Mouse (Mus musculus): ENCODE measurements around the gene Olfr437. TPM values are rescaled to one million over a fixed set of nuclear protein-coding genes. Genes with fewer than 3 reads are reported as not detected.
"Not testable (repeated sequence)": the region's sequence is repeated elsewhere in the genome, so short reads cannot be mapped to it uniquely, and the experiment has no call there.

The Olfr437 gene
- polyA plus RNA-seq (2015; fragmentation: Nextera tagmentation; extraction: Ambion mirVana) = not detected in 2 replicates

DNA sequence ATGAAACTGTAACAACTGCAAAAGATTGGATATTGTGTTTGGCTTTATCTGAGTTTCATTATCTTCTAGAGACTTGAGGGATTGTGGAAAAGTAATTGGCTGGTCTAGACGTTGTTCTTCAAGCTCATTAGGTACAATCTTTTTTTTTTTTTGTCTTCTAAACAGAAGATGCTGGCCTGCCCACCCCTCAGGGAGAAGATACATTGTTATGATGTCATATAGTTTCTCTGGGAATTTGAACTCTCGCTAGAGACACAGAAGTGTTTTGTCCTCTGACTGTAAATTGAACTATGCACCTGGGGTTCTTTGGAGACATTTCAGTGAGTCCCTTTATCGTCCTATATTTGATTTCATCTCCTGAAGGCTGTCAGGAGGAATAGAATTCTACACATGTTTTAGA, at the start of gene Olfr437:
Gene Olfr437 (plus strand): TSS at position 301 of the 400 bp plus-strand sequence.
- ATAC-seq (no peak), DNase-seq (ENCODE audit: low spot score) (no peak)
- Histone ChIP-seq H3K4me3 (ENCODE audit: low read depth, low read length) (no peak within 1 kb of the TSS), H3K9me3 (ENCODE audit: low read length) (no peaks in the 10 kb centered on the region), H3K4me2 (replicated peaks; ENCODE audit: low read depth, low read length) (no peak within 1 kb of the TSS), H3K36me3 (ENCODE audit: insufficient read depth, low read length) (no peaks in the 10 kb centered on the region), H3K27ac (ENCODE audit: low read length) (no peak within 1 kb of the TSS), H3K9ac (replicated peaks; ENCODE audit: low read depth) (no peak within 1 kb of the TSS), H3K4me1 (ENCODE audit: insufficient read depth, low read depth, low read length) (no peaks in the 10 kb centered on the region), H3K27me3 (replicated peaks; ENCODE audit: insufficient read depth, low read length) (no peaks in the 10 kb centered on the region)
- TF ChIP-seq EP300 (IDR thresholded peaks at IDR 0.05) (no peak), CTCF (IDR thresholded peaks at IDR 0.05) (no peak)
- 61% methylated on average over 3 of the region's 3 CpGs for WGBS

DNA sequence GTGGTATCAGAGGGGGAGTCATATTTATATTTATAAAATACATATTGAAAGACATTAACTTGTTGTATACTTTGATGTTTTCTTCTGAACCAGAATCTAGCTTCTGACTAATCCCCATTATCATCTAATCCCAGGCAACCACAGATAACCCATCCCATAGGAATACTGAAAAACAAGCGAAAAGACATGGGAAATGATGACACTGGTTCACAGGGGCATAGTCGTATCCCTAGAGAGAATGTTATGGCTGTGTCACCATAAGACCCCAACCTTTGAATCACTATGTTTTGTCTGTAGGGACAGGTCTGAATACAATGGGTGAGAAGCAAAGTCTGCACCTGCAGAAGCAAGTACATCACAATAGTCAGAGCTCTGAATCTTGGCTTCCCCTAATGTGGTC, 16.8 kb upstream of the Olfr437 start, which contains the start of gene Olfr237-ps1:
Gene Olfr237-ps1 (plus strand): TSS at position 301 of the 400 bp plus-strand sequence.
- DNase-seq (ENCODE audit: low spot score); H3K9ac ChIP-seq (replicated peaks; ENCODE audit: low read depth); ATAC-seq; H3K27me3 ChIP-seq (replicated peaks; ENCODE audit: insufficient read depth, low read length); H3K9me3 ChIP-seq (ENCODE audit: low read length); H3K36me3 ChIP-seq (ENCODE audit: insufficient read depth, low read length); H3K4me2 ChIP-seq (replicated peaks; ENCODE audit: low read depth, low read length); H3K4me3 ChIP-seq (ENCODE audit: low read depth, low read length); H3K4me1 ChIP-seq (ENCODE audit: insufficient read depth, low read depth, low read length); H3K27ac ChIP-seq (ENCODE audit: low read length): not testable (repeated sequence)
- WGBS = 88% methylated on average over 2 of the region's 2 CpGs

DNA sequence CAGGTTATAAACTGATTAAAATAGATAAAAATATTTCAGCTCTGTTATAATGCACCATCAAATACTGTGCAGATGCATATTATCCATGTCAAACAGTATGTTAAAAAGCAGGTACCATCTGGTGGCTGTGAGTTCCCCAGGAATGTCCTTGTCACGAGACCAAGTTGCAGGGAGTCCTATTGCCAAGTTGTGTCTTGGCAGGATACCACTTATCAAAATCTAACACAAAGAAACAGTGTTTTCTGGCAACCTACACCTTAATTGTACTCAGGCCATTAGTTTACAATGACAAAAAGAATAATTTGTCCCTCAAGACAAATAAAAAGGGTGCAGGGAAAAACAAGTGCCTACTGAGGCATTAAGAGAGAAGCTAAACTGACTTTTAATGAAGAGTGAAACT, 3.6 kb upstream of the Olfr437 start:
- H3K9ac ChIP-seq (replicated peaks; ENCODE audit: low read depth) = no peak overlapping the region
- H3K4me3 ChIP-seq (ENCODE audit: low read depth, low read length) = no peak overlapping the region
- no peak for TF ChIP-seq EP300 (IDR thresholded peaks at IDR 0.05)
- TF ChIP-seq CTCF (IDR thresholded peaks at IDR 0.05) = no peak
- WGBS = 54% methylated on average over 1 of the region's 1 CpGs
- no peak overlapping the region for H3K27ac ChIP-seq (ENCODE audit: low read length)
- no peak for ATAC-seq
- H3K9me3 ChIP-seq (ENCODE audit: low read length) = no peaks in the 10 kb centered on the region
- H3K4me1 ChIP-seq (ENCODE audit: insufficient read depth, low read depth, low read length) = no peaks in the 10 kb centered on the region
- no peak overlapping the region for H3K4me2 ChIP-seq (replicated peaks; ENCODE audit: low read depth, low read length)
- DNase-seq (ENCODE audit: low spot score) = no peak
- no peaks in the 10 kb centered on the region for H3K36me3 ChIP-seq (ENCODE audit: insufficient read depth, low read length)
- no peaks in the 10 kb centered on the region for H3K27me3 ChIP-seq (replicated peaks; ENCODE audit: insufficient read depth, low read length)

DNA sequence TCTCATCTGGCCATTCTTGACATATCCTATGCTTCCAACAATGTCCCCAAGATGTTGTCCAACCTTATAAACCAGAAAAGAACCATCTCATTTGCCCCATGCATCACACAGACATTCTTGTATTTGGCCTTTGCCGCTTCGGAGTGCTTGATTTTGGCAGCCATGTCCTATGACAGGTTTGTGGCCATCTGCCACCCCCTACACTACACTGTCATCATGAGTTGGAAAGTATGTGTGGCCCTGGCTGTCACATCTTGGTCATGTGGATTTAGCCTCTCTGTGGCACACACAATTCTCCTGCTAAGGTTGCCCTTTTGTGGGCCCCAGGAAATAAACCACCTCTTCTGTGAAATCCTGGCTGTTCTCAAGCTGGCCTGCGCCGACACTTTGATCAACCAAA, 4.2 kb downstream of the Olfr437 start:
- Histone ChIP-seq H3K4me3 (ENCODE audit: low read depth, low read length) (no peak overlapping the region), H3K4me1 (ENCODE audit: insufficient read depth, low read depth, low read length) (no peaks in the 10 kb centered on the region), H3K36me3 (ENCODE audit: insufficient read depth, low read length) (no peaks in the 10 kb centered on the region), H3K4me2 (replicated peaks; ENCODE audit: low read depth, low read length) (no peak overlapping the region), H3K27ac (ENCODE audit: low read length) (no peak overlapping the region), H3K9me3 (ENCODE audit: low read length) (no peaks in the 10 kb centered on the region), H3K9ac (replicated peaks; ENCODE audit: low read depth) (no peak overlapping the region), H3K27me3 (replicated peaks; ENCODE audit: insufficient read depth, low read length) (no peaks in the 10 kb centered on the region)
- ATAC-seq = no peak
- WGBS = 92% methylated on average over 4 of the region's 4 CpGs
- DNase-seq (ENCODE audit: low spot score) = no peak
- TF ChIP-seq EP300 (IDR thresholded peaks at IDR 0.05) = no peak
- TF ChIP-seq CTCF (IDR thresholded peaks at IDR 0.05) = no peak

DNA sequence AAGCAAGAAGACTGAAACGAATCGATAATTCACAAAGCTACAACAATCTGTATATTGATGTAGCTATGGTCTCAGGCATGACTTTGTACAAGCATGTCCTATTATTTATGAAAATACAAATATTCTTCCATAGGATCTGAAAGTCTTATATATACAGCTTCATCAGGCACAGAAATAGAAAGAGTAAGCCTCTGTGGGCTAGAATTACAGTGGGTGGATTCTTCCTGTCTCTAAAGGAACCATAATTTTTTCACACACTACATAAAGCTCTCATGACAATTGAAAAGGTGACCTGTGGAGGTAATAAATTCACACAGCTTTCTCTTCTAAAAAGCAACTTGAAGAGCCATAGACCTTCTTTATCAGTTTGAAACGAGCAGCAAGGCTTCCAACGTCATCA, 8.8 kb downstream of the Olfr437 start, which contains the start of gene Olfr13:
Gene Olfr13 (plus strand): TSS at position 301 of the 400 bp plus-strand sequence.
- no peak within 1 kb of the TSS for H3K9ac ChIP-seq (replicated peaks; ENCODE audit: low read depth)
- TF ChIP-seq CTCF (IDR thresholded peaks at IDR 0.05) = no peak
- no peak for TF ChIP-seq EP300 (IDR thresholded peaks at IDR 0.05)
- DNase-seq (ENCODE audit: low spot score) = no peak
- H3K36me3 ChIP-seq (ENCODE audit: insufficient read depth, low read length) = no peaks in the 10 kb centered on the region
- ATAC-seq = no peak
- H3K27me3 ChIP-seq (replicated peaks; ENCODE audit: insufficient read depth, low read length) = no peaks in the 10 kb centered on the region
- H3K27ac ChIP-seq (ENCODE audit: low read length) = no peak within 1 kb of the TSS
- H3K4me2 ChIP-seq (replicated peaks; ENCODE audit: low read depth, low read length) = no peak within 1 kb of the TSS
- H3K9me3 ChIP-seq (ENCODE audit: low read length) = no peaks in the 10 kb centered on the region
- no peaks in the 10 kb centered on the region for H3K4me1 ChIP-seq (ENCODE audit: insufficient read depth, low read depth, low read length)
- no peak within 1 kb of the TSS for H3K4me3 ChIP-seq (ENCODE audit: low read depth, low read length)
- 57% methylated on average over 4 of the region's 4 CpGs for WGBS

DNA sequence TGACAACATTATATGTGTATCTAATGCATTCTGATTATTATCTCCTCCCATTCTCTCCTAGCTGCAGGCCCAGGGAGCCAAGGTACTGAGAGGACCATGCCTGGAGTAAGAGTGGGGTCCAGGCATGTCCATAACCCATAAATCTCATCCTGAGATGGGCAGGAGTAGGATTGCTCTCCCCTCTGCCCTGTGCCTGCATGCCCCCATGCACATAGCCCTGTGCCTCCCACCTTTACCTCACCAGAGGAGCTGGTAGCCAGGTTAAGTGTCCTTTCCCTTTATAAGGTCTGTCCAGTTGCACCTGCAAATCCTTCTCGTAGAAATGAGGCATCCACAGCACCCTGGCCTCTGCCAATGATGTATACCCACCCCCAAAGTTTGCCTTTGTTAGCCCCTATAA, 15.0 kb downstream of the Olfr437 start:
- Histone ChIP-seq H3K4me2 (replicated peaks; ENCODE audit: low read depth, low read length) (no peak overlapping the region), H3K9ac (replicated peaks; ENCODE audit: low read depth) (no peak overlapping the region), H3K27ac (ENCODE audit: low read length) (no peak overlapping the region), H3K27me3 (replicated peaks; ENCODE audit: insufficient read depth, low read length) (no peaks in the 10 kb centered on the region), H3K4me1 (ENCODE audit: insufficient read depth, low read depth, low read length) (no peaks in the 10 kb centered on the region), H3K4me3 (ENCODE audit: low read depth, low read length) (no peak overlapping the region), H3K36me3 (ENCODE audit: insufficient read depth, low read length) (no peaks in the 10 kb centered on the region), H3K9me3 (ENCODE audit: low read length) (no peaks in the 10 kb centered on the region)
- 78% methylated on average over 1 of the region's 1 CpGs for WGBS
- ATAC-seq (no peak), DNase-seq (ENCODE audit: low spot score) (no peak)
- TF ChIP-seq CTCF (IDR thresholded peaks at IDR 0.05) (no peak), EP300 (IDR thresholded peaks at IDR 0.05) (no peak)
